29 mouse cellular contexts compared by ENCODE assay signal in genomic region chr1:36487111-36487510, GRCm38 (mm10). TPM values are rescaled to one million over a fixed set of nuclear protein-coding genes. Genes with fewer than 3 reads are reported as not detected.
"Had no signal": no experiment of that assay in that cellular context is flagged by ENCODE, and none has a peak within 500 bp of the region (broad histone marks: within the 10 kb centered on the region; RNA-seq: fewer than 3 reads in every experiment).

No protein-coding gene starts in this region.

- H3K36me3 ChIP-seq: heart, embryonic 13.5 days; heart, embryonic 15.5 days; hindbrain, embryonic 13.5 days; hindbrain, embryonic 15.5 days; limb, embryonic 13.5 days; limb, embryonic 15.5 days; liver, embryonic 12.5 days had no signal

- ATAC-seq: forebrain, postnatal 0 days; hindbrain, postnatal 0 days; intestine, embryonic 16.5 days; liver, embryonic 12.5 days had no signal

- H3K4me2 ChIP-seq: heart, embryonic 11.5 days; heart, embryonic 13.5 days; heart, embryonic 15.5 days; hindbrain, embryonic 13.5 days; hindbrain, embryonic 15.5 days; limb, embryonic 13.5 days; limb, embryonic 15.5 days; liver, embryonic 12.5 days had no signal

- H3K27me3 ChIP-seq: heart, embryonic 13.5 days; heart, embryonic 15.5 days; hindbrain, embryonic 13.5 days; hindbrain, embryonic 15.5 days; limb, embryonic 13.5 days; limb, embryonic 15.5 days; liver, embryonic 12.5 days had no signal

- H3K9me3 ChIP-seq: heart, embryonic 13.5 days; heart, embryonic 15.5 days; hindbrain, embryonic 13.5 days; hindbrain, embryonic 15.5 days; limb, embryonic 13.5 days; limb, embryonic 15.5 days; liver, embryonic 12.5 days had no signal

- H3K4me3 ChIP-seq: heart, adult 2 months; heart, embryonic 13.5 days; heart, embryonic 15.5 days; hindbrain, embryonic 13.5 days; hindbrain, embryonic 15.5 days; limb, embryonic 13.5 days; limb, embryonic 15.5 days; liver, embryonic 12.5 days had no signal

- H3K9ac ChIP-seq: forebrain, postnatal 0 days; heart, embryonic 13.5 days; heart, embryonic 15.5 days; hindbrain, embryonic 13.5 days; hindbrain, embryonic 15.5 days; limb, embryonic 13.5 days; limb, embryonic 15.5 days; liver, embryonic 12.5 days had no signal

- DNase-seq: forebrain, postnatal 0 days; gastrocnemius, postnatal 14 days; gastrocnemius, postnatal 36 days; heart, adult 11 months; heart, adult 2 months; heart, postnatal 14 days; heart, postnatal 36 days; kidney, adult 18-20 months; kidney, adult 8-10 months; kidney, postnatal 25 days; layer of hippocampus, adult 9-11 months; layer of hippocampus, postnatal 36 days; left cerebral cortex, postnatal 4 days had no signal

- H3K27ac ChIP-seq: heart, adult 2 months; heart, embryonic 13.5 days; heart, embryonic 15.5 days; hindbrain, embryonic 13.5 days; hindbrain, embryonic 15.5 days; hindbrain, postnatal 0 days; limb, embryonic 13.5 days; limb, embryonic 15.5 days; liver, embryonic 12.5 days had no signal

RNA-seq across cellular contexts. Expression of gene Gm42417, which starts 52.1 kb away (rescaled TPM):
- polyA plus RNA-seq: gonadal fat pad, adult 2 months; heart, adult 2 months; heart, embryonic 11.5 days; heart, embryonic 13.5 days; heart, embryonic 15.5 days; heart, postnatal 0 days; hindbrain, embryonic 13.5 days; hindbrain, postnatal 0 days; intestine, embryonic 14.5 days; kidney, postnatal 0 days; large intestine, adult 2 months; liver, adult 2 months had no signal
